Mouse (Mus musculus): ENCODE measurements around the gene Creg1.

DNA sequence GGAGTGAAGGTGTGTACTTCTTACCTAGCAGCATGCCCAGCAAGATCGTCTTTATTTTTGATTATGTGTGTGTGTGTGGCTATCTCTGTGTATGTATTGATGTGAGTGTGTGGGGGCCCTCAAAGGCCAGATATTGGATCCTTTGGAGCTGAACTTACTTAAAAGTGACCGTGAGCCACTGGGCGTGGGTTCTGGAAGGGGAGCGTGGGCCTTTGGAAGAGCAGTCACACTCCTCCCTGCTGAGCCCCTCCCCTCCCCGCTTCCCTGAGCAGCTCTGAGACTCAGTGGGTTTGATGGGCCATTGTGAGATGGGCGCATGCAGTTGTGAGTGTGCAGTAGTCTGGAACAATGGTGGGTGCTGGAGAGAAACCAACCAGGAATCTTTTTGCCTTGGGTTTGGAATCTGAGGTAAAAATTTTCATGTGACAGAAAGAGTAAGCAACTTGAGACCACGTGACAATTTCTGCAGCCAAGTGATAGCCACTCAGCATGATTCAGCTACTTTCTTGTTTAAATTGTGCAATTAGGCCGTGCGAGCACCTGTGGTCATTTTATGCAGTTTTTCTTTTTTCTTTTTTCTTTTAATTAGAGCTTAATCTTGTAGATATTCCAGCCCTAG is 5.5 kb downstream of the Creg1 start:
- no peak for TF ChIP-seq CTCF (IDR thresholded peaks at IDR 0.05; ENCODE audit: insufficient read depth, low read depth, low read length)
- no peak for TF ChIP-seq POLR2A (IDR thresholded peaks at IDR 0.05; ENCODE audit: insufficient read depth, low read depth, low read length)
